Comparison of ENCODE assay signal across 14 mouse cellular contexts in genomic region chr7:37690606-37691005, GRCm38 (mm10).
DNase-seq lines count a peak whose midpoint lies in the region; ATAC-seq lines count a peak whose summit lies in the region.
"Had no signal": no experiment of that assay in that cellular context is flagged by ENCODE, and none has a peak within 500 bp of the region (broad histone marks: within the 10 kb centered on the region; RNA-seq: fewer than 3 reads in every experiment).

No protein-coding gene starts in this region.

- 0 out of 2 replicates have a peak, but pooled peaks cover 2% of the 10 kb centered on the region for H3K9me3 ChIP-seq in forebrain, embryonic 10.5 days
- H3K9me3 ChIP-seq in hindbrain, embryonic 13.5 days = no peaks in the 10 kb centered on the region
- H3K9me3 ChIP-seq in midbrain, embryonic 15.5 days = no peaks in the 10 kb centered on the region
- H3K9me3 ChIP-seq: embryonic facial prominence, embryonic 12.5 days; liver, embryonic 12.5 days had no signal

- 53% methylated on average over 10 of the region's 10 CpGs for WGBS in forebrain, embryonic 10.5 days
- 27% methylated on average over 10 of the region's 10 CpGs for WGBS in hindbrain, embryonic 13.5 days
- 33% methylated on average over 10 of the region's 10 CpGs for WGBS in midbrain, embryonic 15.5 days

- peaks cover 8% of the 10 kb centered on the region; the same call in 1 of the 2 replicates for H3K27me3 ChIP-seq in forebrain, embryonic 10.5 days (ENCODE audit: poor library complexity, severe bottlenecking)
- H3K27me3 ChIP-seq in hindbrain, embryonic 13.5 days = no peaks in the 10 kb centered on the region
- no peaks in the 10 kb centered on the region for H3K27me3 ChIP-seq in midbrain, embryonic 15.5 days (replicated peaks)
- H3K27me3 ChIP-seq: embryonic facial prominence, embryonic 12.5 days; liver, embryonic 12.5 days had no signal

- H3K4me3 ChIP-seq in forebrain, embryonic 10.5 days = peak overlapping the region; percentile 34
- no peak overlapping the region for H3K4me3 ChIP-seq in hindbrain, embryonic 13.5 days
- no peak overlapping the region for H3K4me3 ChIP-seq in midbrain, embryonic 15.5 days
- H3K4me3 ChIP-seq: embryonic facial prominence, embryonic 12.5 days; liver, embryonic 12.5 days had no signal

- peak overlapping the region; percentile 8; the same call in 1 of the 2 replicates for H3K4me2 ChIP-seq in hindbrain, embryonic 13.5 days
- H3K4me2 ChIP-seq in midbrain, embryonic 15.5 days = no peak overlapping the region
- H3K4me2 ChIP-seq: liver, embryonic 12.5 days had no signal

- H3K36me3 ChIP-seq in forebrain, embryonic 10.5 days (replicated peaks) = peaks cover 3% of the 10 kb centered on the region; the same call in 1 of the 2 replicates
- H3K36me3 ChIP-seq in hindbrain, embryonic 13.5 days = no peaks in the 10 kb centered on the region
- no peaks in the 10 kb centered on the region for H3K36me3 ChIP-seq in midbrain, embryonic 15.5 days (replicated peaks)
- H3K36me3 ChIP-seq: embryonic facial prominence, embryonic 12.5 days; liver, embryonic 12.5 days had no signal

- H3K27ac ChIP-seq in forebrain, embryonic 10.5 days = peak overlapping the region; percentile 87
- peak overlapping the region; percentile 84 for H3K27ac ChIP-seq in hindbrain, embryonic 13.5 days
- peak overlapping the region; percentile 34 for H3K27ac ChIP-seq in midbrain, embryonic 15.5 days
- H3K27ac ChIP-seq: liver, embryonic 12.5 days had no signal

- peaks cover 79% of the 10 kb centered on the region for H3K4me1 ChIP-seq in forebrain, embryonic 10.5 days
- H3K4me1 ChIP-seq in hindbrain, embryonic 13.5 days (replicated peaks) = peaks cover 55% of the 10 kb centered on the region
- peaks cover 38% of the 10 kb centered on the region for H3K4me1 ChIP-seq in midbrain, embryonic 15.5 days
- H3K4me1 ChIP-seq: liver, embryonic 12.5 days had no signal

- DNase-seq in Muller cell, postnatal 12 days (ENCODE audit: inconsistent ontology term) = peak; percentile 77
- DNase-seq in forebrain, embryonic 10.5 days (ENCODE audit: extremely low spot score, low spot score) = no peak
- DNase-seq in T-cell, adult 2 months (ENCODE audit: low spot score) = no peak
- DNase-seq in right cerebral cortex, postnatal 36 days (ENCODE audit: low spot score in 2 of 2) = no peak
- no peak for DNase-seq in urinary bladder, adult 2 months (ENCODE audit: low spot score)
- DNase-seq in urinary bladder, postnatal 10 days (ENCODE audit: low spot score) = no peak
- DNase-seq: B cell, adult 2 months; cerebellum, adult 18-20 months; lung, postnatal 10 days had no signal

- 0 out of 2 replicates have a peak, but pooled peaks have one; percentile 24 for ATAC-seq in hindbrain, embryonic 13.5 days (ENCODE audit: low FRiP score)
- 0 out of 2 replicates have a peak, but pooled peaks have one; percentile 30 for ATAC-seq in midbrain, embryonic 15.5 days (replicated peaks)
- ATAC-seq: intestine, embryonic 16.5 days; liver, embryonic 12.5 days had no signal

- H3K9ac ChIP-seq in hindbrain, embryonic 13.5 days = no peak overlapping the region
- no peak overlapping the region for H3K9ac ChIP-seq in midbrain, embryonic 15.5 days
- H3K9ac ChIP-seq: embryonic facial prominence, embryonic 12.5 days; liver, embryonic 12.5 days had no signal

Comparison
In these comparisons a context has a peak if more than half of its experiments do, and no peak if none do; other contexts are left out.
1. H3K27ac ChIP-seq: peak in every context shown above with its lines; median percentile 87 in forebrain, embryonic 10.5 days; 84 in hindbrain, embryonic 13.5 days; 34 in midbrain, embryonic 15.5 days.